Mouse (Mus musculus) right cerebral cortex, postnatal 25 days (tissue): ENCODE results near the gene Ttc36.

Experiments used
- DNase-seq: peaks from one replicate; pipeline ENCODE4 v3.0.0; 2022

The Ttc36 gene

DNA sequence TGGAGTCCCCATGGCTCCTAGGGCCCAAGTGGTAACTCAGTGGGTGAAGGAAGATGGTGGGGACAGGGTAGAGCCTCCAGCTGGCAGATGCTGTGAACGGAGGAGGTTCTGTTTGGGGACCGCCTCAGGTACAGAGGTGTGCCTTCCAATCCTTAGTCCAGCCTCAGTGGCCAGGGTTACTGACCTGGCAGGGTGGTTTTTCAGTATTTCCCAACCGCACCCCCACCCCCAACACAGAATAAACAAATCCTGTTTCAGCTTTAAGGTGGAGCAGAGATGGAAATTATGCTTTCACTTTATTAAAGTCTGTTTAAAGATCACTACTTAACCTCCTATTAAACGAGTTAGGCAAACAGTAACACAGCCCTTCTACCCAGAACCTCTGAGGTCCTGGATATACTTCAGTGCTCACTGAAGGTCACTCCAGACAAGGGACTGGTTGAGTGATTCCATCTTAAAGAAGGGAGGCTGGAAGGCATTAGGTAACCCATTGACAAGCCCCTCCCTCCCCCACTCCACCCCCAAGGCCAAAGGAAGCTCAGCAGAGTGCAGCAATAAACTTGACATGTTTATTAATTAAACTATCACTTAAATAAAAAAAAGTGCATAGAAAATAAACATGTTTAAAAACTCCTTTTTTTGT lies at the start of gene Ttc36:
Gene Ttc36, minus strand, starts transcription at position 265 of the 643 bp plus-strand sequence.
- no peak for DNase-seq

DNA sequence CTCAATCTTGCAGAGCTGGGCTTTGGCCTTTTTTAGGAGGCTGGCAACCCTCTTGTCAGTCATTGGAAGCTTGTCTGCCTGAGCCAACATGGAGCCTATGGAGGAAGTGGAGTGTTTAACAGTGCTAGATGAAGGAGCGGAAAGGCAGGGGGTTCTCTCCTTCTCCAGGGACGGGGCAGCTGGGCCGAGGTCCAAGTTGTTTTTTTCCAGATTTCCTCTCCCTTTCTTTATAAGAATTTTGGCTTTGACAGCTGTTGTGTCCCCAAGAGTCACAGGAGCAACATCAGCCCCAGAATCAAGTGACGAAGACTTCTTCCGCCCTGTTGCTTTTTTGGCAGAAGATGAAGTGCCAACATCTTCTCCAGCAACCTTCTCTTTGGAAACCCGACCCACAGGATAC lies 44.6 kb upstream of the Ttc36 start:
- DNase-seq = no peak

- no peak for DNase-seq
Measured at GRCm38 (mm10) chr9:44841241-44841640, 38.4 kb upstream of the Ttc36 start.

- DNase-seq = peak; percentile 73
Measured at GRCm38 (mm10) chr9:44836439-44836838, 33.6 kb upstream of the Ttc36 start.

- no peak for DNase-seq
Measured at GRCm38 (mm10) chr9:44832356-44832755, 29.5 kb upstream of the Ttc36 start.

DNA sequence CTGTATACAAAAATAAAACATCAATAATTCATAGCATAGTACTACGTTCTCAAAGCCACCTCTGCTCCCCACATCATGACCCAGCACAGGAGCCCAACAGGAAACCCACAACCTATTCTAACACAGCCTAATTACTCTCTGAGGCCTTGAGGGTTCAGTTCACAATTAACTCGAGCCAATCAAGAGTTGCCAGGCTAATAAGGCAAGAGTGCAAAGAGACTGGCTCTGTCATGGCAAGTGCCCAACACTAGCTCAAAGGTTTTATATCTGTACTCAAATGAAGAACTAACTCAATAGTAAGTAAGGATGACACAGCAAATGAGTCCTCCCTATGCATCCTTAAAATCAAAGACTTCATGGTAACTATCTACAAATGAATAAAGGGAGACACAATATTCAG lies 27.6 kb upstream of the Ttc36 start:
- DNase-seq = no peak

- no peak for DNase-seq
Measured at GRCm38 (mm10) chr9:44828944-44829343, 26.1 kb upstream of the Ttc36 start.

DNA sequence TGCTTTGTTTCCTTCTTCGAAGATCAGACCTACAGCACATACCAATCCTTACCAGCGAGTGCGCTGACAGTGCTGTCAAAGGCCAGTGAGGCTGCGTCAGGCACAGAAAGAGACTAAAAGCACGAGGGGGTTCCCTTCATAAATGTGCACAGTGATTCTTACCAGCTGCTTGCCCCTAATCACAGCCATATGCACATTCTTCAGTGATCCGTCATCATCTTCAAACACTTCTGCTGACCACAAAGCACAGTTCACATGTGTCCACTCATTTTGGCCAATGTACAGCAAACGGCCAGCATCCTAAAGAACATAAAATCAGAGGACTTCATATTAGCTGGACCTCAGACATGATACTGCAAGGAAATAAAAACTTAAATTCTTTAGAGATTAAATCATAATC lies 23.8 kb upstream of the Ttc36 start:
- DNase-seq = no peak

DNA sequence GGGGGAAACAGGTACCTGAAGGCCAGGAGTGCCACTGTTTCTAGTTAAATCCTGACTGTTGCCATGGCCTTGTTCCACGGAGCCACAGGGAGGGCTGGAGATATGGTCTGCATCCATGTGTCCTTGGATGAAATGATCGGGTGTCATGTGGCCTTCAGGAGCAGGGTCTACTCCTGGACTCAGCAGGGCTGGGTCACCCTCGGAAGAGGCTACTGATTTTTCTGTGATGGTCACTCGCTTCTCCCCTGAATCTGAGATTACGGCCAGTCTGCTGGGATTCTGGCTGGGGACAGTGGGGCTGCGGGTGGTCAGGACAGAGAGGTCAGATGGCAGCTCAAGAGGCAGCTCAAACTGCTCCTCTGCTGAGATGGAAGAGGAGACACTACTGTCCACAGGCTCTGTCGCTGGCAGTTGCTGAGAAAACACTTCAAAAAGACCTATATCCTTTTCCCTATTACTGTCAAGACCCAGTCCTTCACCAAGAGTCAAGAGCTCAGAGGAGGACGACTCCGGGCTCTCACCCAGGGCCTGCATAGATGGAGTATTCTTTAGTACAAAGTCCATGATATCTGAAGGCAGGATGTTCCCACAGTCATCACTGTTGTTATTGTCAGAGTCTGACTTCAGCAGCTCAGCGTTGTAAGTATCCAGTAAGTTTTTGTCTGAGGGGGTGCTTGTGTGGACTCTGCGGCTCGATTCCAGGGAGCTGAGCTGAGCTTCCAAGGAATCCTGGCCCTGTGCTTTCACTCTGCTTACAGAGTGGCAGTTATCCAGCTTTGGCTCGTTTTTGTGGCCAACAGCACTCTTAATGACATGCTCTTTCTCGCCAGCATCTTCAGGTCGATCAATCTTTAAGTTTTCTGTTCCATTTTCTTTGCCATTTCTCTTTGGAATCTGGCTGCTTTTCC lies 17.3 kb upstream of the Ttc36 start:
- no peak for DNase-seq

- no peak for DNase-seq
Measured at GRCm38 (mm10) chr9:44817522-44817921, 14.7 kb upstream of the Ttc36 start.

GRCm38 (mm10) chr9:44814179-44814578 lies 11.3 kb upstream of the Ttc36 start:
- DNase-seq = no peak

- no peak for DNase-seq
Measured at GRCm38 (mm10) chr9:44810316-44810715, 7.4 kb upstream of the Ttc36 start.

DNA sequence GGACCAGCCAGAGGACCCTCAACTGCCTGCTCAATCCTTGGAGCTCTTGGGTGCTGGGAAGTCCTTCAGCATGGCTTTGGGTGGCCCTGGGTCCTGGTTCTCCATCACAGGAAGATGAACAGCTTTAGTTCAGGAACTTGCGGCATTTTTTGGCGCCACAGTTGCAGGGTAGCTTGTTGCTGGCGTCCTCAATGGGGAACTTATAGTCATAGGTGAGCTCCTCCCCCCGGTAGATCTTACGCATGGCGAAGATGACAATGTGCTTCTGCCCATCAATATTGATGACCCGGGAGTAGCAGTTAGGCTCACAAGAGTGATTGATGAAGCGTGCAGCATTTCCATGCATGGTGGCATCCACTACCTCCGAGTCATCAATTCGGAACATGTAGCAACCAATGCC lies 4.9 kb upstream of the Ttc36 start:
- DNase-seq = no peak

DNA sequence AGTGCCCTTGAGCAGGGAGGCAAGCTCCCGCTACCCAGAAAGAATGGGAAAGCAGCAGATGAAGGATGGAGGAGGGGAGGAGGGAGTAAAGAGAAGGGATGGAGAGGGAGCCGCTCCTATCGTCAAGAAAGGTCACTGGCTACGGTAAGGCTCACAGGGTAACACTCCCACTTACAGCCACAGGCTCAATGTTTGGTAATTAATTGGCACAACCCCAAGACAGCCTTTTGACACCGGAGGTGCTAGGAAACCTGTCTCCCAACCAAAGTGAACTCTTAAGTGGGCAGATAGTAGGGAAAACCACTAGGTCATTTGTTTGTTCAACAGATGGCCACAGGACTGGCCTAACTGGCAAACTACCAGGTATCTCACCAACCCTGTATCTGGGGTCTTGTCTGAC lies 4.3 kb upstream of the Ttc36 start:
- no peak for DNase-seq

GRCm38 (mm10) chr9:44805536-44805935 lies 2.7 kb upstream of the Ttc36 start:
- DNase-seq = no peak

- no peak for DNase-seq
Measured at GRCm38 (mm10) chr9:44804678-44805077, 1.8 kb upstream of the Ttc36 start.

DNA sequence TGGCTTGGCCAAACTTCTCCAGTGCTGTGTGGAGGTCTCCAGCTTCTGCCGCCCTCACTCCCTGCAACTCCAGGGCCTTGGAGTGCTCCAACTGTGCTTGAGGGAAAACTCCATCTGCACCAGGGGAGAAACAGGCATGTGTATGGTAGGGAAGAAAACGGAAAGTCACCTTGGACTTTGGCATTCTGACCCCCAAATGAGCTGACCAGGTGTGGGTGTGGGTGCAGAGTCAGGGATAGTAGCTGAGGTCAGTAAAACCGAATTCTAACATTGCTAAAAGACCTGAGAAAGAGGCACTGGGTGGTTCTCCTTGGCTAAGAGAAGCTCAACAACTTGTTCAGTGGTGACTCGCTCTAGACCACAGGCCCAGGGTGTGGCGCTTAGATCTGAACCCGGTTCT lies 1.2 kb downstream of the Ttc36 start:
- DNase-seq = no peak

- DNase-seq = no peak
Measured at GRCm38 (mm10) chr9:44799958-44800324, 2.9 kb downstream of the Ttc36 start.

DNA sequence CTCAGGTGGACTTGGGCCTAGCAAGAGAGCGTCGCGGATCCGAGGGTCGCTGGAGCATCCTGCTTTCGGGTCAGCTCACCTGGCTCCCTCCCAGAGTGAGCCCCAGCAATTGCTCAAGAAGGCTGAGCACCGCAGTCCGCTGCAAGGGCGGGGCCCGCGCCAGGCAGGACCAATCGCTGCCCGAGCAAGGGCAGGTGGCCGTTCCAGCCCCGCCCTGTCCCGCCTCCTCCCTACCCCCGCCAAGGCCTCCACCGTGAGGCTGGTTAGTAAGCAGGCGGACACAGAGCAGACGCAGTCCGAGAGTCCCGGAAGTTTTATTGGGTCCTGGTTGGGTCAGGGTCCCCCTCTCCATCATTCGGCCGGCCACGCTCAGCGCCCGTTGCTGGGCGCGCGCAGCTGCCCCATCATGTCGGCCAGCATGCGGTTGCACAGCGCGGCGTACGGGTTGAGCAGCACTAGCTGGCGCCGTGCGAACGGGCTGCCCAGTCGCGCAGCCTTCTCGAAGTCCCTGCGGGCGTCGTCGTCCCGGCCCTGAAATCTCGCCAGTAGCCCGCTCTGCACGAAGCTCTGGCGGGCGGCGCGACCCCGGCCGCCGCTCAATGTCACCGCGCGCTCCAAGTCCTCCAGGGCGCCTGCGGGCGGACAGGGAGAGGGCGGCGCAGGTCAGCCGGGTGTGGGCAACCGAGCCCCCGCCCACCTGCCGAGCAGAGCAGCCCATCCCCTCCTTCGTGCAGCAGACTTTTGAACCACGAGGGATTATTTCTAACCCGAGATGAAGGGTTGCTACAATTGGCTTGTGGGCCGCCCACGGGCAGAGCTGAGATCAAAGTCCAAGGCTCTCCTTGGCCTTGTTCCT lies 3.5 kb downstream of the Ttc36 start, which contains the start of gene Tmem25:
Gene Tmem25, minus strand, starts transcription at position 206 of the 856 bp plus-strand sequence.
- DNase-seq = peak; percentile 93

GRCm38 (mm10) chr9:44798298-44798697 lies 4.6 kb downstream of the Ttc36 start:
- no peak for DNase-seq

GRCm38 (mm10) chr9:44792842-44793241 lies 10.0 kb downstream of the Ttc36 start:
- no peak for DNase-seq

DNA sequence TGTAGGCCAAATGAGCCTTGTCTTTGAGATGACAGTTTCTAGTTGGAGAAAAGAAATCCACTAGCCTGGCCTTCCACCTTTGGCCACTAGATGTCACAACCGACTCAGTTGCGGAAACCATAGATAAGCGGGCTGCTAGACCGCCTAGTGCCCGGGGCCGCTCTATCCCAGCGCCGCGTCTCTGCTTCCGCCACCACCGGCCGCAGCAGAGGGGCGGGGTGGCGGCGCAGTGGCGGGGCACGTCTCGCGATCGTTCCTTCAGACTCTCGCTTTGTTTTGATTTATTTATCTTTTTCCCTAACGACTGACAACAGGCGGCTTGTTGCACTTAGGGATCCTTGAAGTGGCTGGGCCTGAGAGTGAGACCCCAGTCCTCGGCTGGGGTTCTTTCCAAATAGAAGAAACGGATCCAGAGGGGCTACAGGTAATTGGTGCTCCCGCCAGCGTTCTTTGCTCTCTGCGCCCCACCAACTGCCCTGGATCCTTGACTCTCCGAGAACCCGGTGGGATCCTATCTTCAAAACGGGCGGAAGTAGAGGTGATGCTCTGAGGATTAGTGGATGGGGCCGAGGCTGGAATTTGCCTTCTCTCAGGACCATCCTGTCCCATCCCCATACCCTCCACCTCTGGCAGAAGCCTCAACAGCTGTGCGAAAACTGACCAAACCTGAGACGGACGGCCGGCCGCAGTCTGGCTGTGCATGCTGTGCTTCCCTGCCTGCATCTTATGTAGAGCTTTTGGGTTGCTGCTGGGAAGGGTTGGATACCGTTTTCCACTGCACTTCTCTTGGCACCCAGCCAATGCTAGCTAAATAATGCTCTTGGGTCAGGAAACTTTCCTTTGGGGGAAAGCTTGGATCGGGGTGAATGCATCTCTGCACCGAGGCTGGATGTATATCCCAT lies 29.9 kb downstream of the Ttc36 start:
- DNase-seq = peak; percentile 90
